Mouse (Mus musculus) left cerebral cortex, postnatal 10 days (tissue): ENCODE data around the gene Cct4. TPM values are rescaled to one million over a fixed set of nuclear protein-coding genes. Genes with fewer than 3 reads are reported as not detected.
A peak's percentile ranks its signal among the peaks of the same experiment; 100 is the strongest.

ENCODE experiments used
- DNase-seq, 2 experiments: peaks; one replicate each; pipeline ENCODE4 v3.0.0; 2021 to 2022; ENCODE audit warnings: low spot score in 2 of 2, mixed read lengths in 1 of 2; ENCODE audit errors: extremely low spot score in 1 of 2
- intact Hi-C: fragments of 180-260 bp; cut with DNase I; formaldehyde crosslinking; loops from one replicate; pipeline ENCODE4 v1.15.1; 2025
- total RNA-seq, 2 experiments: library from RNA; stranded (reverse); gene quantifications; 2 replicates each; pipeline ENCODE4 v1.2.3; 2021

Gene Cct4
- total RNA-seq, 2 experiments from 2014 or later: 129 to 131 TPM

DNA sequence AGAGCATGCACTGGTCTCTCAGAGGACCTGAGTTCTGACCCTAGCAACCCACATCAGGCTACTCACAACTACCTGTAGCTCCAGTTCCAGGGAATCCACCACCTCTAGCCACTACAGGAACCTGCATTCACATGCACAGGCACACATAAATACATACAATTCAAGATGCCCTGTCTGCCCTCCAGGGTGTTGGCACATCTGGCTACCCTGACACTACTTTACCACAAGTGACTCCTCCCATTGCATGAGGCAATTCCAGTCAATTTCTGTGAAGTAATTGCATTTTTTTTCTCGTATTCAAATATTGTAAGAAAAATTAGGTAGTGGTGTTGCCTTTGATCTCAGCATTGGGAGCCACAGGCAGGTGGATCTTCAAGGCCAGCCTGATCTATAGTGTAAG is 11.1 kb upstream of the Cct4 start:
- intact Hi-C loops: loop anchor here (10.0 kb wide), 1 partner anchor 754 kb away; no protein-coding TSS in a partner anchor
- DNase-seq: no peak

DNA sequence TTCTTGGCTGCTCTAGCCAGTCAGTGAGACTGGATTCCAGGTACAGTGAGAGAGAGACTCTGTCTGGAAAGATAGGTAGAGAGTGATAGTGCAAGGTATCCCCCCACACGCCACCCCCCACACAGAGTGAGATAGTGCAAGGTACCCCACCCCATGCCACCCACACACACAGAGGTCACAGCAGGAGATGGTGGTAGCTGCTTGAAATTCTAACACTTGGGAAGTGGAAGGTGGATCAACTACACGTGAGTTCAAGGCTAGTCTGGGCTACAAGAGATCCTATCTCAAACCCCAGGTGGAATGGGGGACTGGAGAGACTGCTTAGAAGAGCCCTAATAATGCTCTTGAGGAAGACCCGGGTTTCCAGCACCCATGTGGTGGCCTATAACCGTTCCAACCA is 9.3 kb upstream of the Cct4 start:
- no peak for DNase-seq
- intact Hi-C loops: no loop called here

DNA sequence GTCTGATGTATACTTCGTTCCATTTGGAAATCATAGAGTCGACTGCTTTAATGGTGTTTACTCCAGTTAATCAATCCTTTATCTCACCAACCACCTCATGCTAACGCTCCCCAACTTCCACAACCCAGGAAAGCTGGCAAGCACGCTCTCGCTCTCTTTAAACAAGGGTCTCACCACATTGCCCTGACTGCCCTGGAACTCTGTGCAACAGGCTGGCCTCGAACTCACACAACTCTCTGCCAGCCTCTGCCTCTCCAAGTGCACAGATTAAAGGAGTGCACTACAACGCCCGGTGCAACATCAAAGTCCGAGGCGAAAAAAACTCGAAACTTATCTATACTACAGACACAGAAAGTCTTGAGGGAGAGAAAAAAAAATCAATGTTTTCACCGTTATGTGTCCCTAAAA is 8.8 kb upstream of the Cct4 start:
- DNase-seq: peak in 1 of 2 experiments; percentile 39
- intact Hi-C loops: no loop called here

DNA sequence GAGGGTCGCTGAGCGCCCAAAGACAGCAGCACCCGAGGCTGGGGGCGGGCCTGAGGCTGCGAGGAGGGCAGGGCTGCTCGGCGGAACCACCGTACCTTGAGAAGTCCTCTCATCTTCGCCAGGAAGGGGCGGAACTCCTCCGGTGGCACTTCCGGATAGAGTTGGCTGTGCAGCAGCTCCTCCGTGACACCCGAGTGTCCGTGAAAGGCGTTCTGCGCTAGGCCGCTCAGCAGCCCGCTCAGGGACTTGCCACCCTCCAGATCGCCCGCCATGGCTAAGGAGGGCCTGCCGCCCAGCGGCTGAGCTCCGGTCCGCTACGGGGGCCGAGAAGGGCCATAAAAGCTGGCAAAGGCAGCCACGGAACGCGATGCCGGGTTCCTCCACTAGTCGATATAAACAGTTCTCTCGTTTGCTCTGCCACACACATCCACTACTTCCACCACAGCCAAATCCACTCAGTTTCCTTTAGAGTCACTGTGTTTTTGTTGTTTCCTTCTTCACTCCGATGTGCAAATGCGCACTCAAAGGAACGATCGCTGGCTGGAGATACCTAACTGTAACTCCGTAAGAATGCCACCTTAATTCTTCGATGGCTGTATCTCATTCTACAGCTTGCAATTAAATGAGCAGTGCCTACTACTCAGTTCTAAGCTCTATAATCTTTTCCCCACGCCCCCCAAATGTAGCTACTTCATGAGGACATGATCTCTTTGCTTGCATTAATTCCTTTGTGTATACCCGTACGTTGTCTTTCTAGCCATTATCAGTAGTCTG is 8.1 kb upstream of the Cct4 start, which contains the start of the genes Gm28048 and Commd1:
Gm28048 (minus strand) TSS at position 107 of the 774 bp plus-strand sequence.
Commd1 (minus strand) TSS at position 399 of the 774 bp plus-strand sequence.
- peak; percentile 95 to 98 for DNase-seq
- intact Hi-C loops: no loop called here

DNA sequence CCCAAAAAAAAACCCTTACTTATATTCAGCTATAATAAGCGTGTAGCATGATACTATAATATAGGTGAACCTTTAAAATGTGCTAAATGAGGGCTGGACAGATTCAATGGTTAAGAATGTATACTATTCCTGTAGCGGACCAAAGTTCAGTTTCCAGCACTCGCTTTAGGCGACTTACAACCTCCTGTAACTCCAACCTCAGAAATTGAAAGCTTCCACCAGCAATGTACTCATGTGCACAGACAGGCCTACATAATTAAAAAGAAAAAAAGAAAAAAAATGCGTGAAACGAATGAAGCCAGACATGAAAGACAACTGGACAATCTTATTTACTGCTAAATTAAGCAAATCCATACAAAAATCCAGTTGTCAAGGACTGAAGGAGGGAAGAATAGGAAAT is 7.5 kb upstream of the Cct4 start:
- intact Hi-C loops: no loop called here
- no peak for DNase-seq

DNA sequence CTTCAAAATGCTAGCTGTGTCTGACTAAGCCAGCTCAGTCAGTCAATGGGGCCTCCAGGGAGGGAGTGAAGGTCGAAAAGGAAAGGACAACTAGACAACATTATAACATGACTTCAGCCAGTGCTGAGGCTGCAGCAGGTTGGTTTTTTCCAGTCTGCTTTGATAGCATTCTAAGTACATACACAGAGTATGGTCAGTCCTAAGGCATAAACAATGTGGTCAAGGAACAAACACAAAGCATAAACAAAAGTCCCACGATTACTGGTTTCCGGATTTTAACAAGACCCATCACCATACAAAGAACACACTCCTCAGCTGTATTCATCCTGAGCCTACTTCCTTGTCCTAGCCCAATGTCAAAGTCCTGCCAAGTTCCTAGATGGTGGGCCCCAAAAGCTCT is 4.8 kb upstream of the Cct4 start:
- intact Hi-C loops: no loop called here
- no peak for DNase-seq

DNA sequence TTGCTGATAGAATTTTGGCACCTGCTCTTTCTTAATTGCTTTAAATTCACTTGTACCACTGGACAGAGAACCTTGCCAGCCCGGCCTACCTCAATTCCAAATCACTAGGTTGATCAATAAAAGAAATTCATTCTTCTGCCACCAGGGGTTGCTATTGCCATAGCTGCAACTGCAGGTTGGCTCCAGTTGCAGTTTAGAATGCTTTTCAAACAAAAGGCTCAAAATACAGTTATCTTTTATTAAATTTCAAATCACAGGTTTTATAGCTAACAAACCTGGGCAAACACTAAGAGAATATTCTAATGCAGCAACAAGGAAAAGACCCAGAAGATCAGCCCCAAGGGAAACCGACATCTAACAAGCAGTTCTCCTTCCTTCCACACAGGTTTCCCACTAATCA is 3.0 kb upstream of the Cct4 start:
- DNase-seq: peak in 1 of 2 experiments; percentile 59
- intact Hi-C loops: no loop called here

DNA sequence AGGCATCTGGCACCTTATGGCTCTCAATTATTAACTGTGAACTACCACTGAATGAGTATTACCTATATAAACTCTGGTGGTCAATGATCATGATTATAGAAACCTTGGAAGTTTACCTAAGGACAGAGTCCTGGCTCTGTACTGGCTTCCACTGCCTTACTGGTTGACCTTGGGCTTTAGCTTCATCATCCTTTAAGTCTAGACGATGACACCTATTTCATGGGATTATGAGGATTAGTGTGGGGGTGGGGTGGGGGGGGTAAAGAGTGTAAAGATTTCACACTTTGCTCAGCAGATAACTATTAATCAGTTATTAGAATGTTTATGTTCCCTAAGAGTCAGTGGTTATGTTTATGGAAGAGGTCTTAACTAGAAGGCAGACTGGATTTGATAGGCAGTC is 533 bp upstream of the Cct4 start:
- DNase-seq: no peak
- intact Hi-C loops: loop anchor here (5.0 to 10.0 kb wide), 2 partner anchors 283 to 585 kb away; no protein-coding TSS in a partner anchor

DNA sequence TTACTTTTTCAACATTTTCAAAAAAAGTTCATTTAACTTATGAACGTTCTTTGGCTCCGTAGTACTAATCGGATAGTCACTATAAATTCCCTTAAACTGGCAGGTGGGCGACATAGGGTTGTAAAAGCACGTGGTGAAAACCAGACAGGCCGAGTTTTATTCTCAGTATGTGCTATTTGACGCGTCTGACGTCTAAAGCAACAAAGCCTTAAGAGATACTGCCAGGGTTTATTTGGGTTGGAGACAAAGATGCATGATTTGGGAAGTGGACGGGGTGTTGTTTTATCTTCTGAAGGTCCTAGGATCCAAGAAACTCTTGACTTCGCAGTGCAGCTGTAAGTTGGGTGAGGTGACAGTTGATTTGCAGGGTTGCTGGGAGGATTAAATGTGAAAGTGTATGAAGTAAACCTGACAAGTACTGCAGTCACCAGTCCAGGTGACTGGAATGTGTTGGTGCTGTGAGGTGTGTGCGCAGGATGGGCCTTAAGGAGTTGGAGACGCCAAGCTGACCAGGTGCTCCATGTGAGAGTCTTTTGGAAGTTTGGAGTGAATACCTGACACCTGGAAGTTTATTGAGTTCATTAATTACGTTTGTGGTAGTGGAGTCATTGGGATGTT is 1.0 kb downstream of the Cct4 start:
- intact Hi-C loops: loop anchor here (5.0 to 10.0 kb wide), 2 partner anchors 281 to 583 kb away; no protein-coding TSS in a partner anchor
- DNase-seq: no peak

DNA sequence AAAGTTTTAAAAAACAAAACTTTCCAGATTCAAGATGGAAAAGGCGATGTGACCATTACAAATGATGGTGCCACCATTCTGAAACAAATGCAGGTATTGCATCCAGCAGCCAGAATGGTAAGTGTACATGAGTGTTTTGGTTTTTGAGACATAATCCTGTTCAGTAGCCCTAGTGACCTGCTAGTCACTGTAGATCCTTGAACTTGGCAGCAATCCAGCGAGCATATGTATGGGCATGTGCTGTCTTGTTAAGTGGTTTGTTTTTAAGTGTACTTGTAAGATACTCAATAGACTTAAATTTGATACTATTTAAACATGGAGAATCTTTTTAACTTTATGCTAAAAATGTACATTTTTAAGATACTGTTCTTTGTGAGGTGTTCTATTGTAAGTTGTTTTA is 4.0 kb downstream of the Cct4 start:
- intact Hi-C loops: loop anchor here (5.0 to 10.0 kb wide), 2 partner anchors 278 to 581 kb away; no protein-coding TSS in a partner anchor
- DNase-seq: no peak

DNA sequence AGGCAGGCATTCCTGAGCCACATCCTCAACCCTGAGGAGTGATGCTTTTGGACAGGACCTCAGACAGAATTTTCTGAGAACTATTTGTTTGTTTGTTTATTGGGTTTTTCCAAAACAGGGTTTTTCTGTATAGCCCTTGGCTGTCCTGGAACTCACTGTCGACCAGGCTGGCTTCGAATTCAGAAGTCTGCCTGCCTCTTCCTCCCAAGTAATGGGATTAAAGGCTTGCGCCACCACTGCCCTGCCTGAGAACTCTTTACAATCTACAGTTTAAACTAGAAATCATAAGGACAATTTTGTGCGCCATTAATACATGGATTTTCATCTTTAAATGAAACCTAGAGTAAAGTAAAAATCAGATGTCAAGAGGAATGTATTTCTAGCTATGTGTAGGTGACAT is 5.1 kb downstream of the Cct4 start:
- no peak for DNase-seq
- intact Hi-C loops: loop anchor here (10.0 kb wide), 1 partner anchor 579 kb away; no protein-coding TSS in a partner anchor

DNA sequence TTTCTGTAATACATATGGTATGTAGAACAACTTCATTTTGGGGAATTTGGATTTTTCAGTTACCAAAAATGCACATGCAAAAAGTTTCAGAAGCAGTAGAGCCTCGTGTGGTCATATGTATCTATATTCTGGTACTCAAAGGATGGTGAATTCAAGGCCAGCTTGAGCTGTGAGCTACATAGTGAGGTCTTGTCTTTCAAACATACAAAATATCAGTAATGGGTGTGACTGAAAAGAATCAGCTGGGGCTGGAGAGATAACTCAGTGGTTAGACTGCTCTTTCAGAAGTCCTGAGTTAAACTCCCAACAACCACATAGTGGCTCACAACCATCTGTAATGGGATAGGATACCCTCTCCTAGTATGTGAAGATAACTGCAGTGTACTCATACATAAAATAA is 8.0 kb downstream of the Cct4 start:
- no peak for DNase-seq
- intact Hi-C loops: loop anchor here (10.0 kb wide), 1 partner anchor 576 kb away; no protein-coding TSS in a partner anchor

DNA sequence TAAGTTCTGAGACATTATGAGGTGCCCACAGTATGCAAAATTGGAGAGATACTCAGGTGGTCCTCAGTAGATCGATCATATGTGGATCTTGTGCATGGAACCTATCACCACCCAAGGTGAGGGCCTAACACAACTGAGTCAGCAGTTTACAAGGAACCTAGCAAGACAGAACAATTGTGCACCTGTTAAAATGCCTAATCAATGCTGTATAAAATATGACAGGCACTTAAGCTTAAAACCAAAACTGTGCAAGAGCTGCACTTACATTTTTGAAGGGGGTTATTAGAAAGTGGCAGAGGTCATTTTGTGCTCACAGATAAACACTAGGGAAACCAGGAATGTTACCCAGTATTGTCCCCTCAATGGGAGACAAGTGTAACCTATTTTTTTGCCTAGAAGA is 15.0 kb downstream of the Cct4 start:
- intact Hi-C loops: loop anchor here (5.0 kb wide), 2 partner anchors 252 to 267 kb away; partner anchors contain the start of gene Xpo1
- no peak for DNase-seq

DNA sequence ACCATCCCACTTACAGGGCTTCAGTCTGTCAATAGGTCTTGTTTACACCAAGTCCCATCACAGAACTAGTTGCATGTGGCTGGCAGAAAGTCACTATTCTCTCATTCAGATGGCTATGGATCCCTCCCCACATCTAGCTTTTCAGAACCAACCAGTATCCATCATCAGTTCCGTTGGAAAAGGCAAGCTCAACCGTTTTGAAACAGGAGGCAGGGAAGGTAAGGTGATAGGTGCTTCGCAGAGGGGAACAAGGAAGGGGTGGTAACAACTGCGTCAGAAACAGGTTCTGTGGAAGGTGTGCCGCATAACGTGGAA is 16.8 kb downstream of the Cct4 start:
- intact Hi-C loops: loop anchor here (5.0 kb wide), 2 partner anchors 250 to 265 kb away; partner anchors contain the start of gene Xpo1
- DNase-seq: no peak

DNA sequence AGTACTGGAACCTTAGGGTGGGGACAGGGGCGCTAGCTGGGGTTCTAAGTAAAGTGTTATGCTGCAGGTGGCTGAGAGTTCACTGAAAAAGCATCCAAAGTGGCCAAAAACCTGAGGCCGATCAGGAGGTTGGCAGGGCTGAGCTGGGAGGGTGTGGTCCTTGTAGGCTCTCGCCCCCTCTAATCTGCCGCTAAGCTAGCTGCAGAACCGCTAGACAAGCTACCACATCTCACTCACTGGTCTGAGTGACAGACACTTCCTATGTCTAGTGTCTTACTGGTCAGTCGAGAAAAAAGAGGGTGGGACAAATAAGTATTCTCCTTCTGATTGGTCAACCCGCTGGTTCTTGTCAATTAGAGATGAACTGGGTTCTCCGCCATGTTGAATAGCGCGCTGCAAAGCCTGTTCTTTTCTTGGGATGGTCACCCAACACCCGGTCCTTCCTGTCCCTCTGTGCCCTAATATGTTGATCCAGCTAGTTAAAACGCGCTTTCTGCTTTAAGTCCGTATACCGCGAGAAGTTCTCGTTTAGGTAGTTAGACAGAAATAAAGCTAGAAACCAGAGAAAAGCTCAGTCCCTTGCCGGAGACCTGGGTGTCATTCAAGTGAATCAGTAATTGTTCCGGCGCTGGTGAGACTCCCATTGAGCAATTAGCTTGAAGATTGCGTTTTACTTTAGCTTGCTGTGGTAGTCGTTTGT is 17.3 kb downstream of the Cct4 start, which contains the start of gene Fam161a:
Fam161a (plus strand) TSS at position 51 of the 700 bp plus-strand sequence.
- intact Hi-C loops: loop anchor here (5.0 kb wide), 2 partner anchors 250 to 265 kb away; partner anchors contain the start of gene Xpo1

DNA sequence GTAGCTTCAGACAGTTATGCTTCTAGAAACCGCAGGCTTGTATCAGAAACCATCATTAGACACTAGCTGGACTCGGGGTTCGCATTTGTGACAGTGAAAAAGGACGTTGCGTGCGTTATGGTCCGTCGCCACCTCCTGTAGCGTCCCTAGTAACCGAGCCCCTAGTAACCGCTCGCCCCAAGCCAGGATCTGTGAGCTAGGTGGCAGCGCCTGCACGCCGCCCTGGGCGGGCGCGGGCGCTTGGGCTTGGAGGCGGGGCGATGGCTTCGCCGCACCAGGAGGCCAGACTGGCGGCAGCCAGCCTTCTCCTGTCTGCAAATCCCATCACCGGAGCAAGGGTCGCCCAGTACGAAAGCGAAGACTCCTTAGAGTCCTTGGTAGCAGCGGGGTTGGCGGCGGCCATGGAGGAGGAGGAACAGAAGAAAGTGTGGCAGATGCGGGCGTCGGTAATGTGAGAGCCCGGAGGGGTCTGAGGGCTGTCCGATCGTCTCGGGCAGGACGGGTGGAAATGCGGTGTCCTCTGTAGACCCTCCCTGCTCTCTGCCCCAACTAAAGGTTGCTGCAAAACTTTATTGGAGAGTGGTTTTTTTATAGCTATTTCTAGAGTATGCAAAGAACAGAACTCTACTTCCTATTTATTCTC is 18.0 kb downstream of the Cct4 start:
- DNase-seq: peak; percentile 59 to 90
- intact Hi-C loops: loop anchor here (5.0 kb wide), 2 partner anchors 249 to 264 kb away; partner anchors contain the start of gene Xpo1

More for the DNA sequence above, 17.3 kb downstream of the Cct4 start, which contains the start of gene Fam161a:
- peak; percentile 75 to 93 for DNase-seq

DNA sequence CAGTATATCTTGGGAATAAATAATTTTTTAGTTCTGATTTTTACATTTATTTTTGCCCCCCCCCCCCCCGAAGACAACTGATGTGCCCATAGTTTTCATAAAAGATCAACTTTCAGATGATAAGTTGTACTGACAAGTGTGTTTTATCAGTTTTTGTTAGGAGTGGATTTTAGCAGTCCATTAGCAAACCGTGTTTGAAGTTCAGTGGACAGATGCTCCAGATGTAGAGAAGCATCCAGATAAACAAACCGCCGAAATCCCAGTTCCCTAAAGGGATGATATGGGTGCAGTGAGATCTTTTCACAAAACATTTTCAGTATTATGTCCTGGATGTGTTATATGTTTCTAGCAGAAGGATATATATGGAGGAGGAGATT is 18.5 kb downstream of the Cct4 start:
- DNase-seq: no peak
- intact Hi-C loops: loop anchor here (5.0 kb wide), 2 partner anchors 248 to 263 kb away; partner anchors contain the start of gene Xpo1

DNA sequence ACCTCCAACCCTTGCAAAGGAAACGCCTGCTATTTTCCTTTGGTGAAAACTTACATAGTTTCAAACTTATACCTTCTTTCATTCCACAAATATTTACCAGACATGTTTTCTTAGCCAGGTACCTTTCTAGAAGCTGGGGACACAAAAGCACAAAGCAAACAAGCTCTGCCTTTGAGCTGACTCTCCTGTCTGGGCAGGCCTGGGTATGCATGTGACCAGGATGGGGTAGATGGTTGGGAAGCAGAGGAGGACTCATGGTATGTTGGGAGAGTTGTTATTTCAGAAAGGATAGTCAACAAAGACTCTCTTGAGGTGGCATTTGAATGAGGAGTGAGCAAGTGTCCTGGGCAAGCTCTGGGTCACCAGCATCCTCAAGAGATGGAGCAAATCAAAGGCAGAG is 22.8 kb downstream of the Cct4 start:
- no peak for DNase-seq
- intact Hi-C loops: loop anchor here (10.0 kb wide), 1 partner anchor 112 kb away; no protein-coding TSS in a partner anchor
